Mouse (Mus musculus) left cerebral cortex, adult 9 months (tissue): ENCODE results near the gene Pbx1.
A peak's percentile ranks its signal among the peaks of the same experiment; 100 is the strongest.

Experiments used
- DNase-seq, 2 experiments: peaks; one replicate each; pipeline ENCODE4 v3.0.0; 2022; ENCODE audit warnings: low spot score in 2 of 2

Pbx1 gene

DNA sequence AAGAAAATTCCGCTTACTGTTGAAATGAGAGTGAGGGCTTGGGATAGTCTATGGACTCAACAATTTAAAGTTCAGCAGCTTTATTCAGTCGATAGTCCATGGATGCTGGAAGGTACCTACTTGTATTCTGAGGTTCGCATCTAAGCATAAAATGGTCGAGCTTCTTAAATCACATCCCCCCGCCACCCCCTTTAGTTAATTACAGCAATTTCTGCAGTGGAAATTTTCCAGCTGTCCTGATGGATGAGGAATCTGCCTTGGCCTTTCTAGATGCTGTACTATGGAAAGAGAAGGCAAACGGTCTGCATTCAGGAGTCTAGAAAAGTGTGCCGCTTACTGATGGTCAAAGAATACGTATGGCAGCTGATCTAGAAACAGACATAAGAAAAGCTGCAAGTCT is 262.3 kb downstream of the Pbx1 start:
- DNase-seq = no peak

DNA sequence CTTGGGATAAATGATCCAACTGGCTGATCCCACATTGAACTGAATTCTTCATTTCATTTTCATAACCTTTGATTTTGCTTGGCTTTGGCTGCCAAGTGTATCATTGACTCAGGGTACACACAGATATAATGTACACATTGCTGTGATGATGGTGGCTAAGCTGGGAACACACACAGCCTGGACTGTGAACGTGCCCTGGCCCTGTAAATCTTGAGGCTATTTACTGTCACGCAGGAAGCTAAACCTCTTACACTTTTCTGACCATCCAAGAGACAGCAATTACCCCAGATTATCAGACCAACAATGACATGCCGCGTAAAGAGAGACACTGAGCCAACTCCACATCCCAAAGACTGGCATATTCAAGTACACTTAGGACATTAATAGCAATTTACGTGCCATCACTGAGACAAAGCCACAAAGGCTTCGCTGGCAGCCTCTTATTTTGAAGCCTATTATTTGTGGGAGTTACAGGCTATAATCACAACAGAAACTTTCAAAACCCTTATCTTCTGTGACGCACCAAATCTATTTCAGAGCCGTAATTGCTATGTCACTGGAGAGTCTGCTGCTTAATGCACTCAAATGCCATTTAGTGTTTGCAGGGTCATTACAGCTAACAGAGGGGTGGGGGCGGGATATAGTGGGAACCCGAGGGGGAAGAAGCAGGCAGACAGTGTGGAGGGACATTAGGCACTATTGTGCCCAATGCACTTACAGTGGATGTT is 262.9 kb downstream of the Pbx1 start:
- DNase-seq = peak in 1 of 2 experiments; percentile 64

- no peak for DNase-seq
Measured at GRCm38 (mm10) chr1:168167781-168168180, 264.3 kb downstream of the Pbx1 start.

DNA sequence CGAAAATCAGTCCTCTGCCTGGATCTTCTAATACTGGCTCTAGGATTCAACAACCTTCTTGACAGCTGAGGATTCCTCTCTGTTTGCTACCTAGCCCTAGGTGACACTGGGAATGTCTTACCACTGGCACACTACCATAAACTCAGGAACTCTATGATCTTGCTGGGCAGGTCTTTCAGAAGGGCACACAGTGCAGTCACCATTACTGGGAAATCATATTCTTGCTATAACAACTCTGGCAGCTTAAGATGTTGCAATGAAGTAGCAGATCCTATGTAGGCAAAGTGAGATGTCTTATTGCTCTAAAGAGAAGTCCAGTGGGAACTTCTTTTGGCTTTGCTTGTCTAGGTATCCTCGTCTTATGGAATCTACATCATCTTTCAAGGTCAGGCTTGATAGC is 265.2 kb downstream of the Pbx1 start:
- DNase-seq = no peak

- no peak for DNase-seq
Measured at GRCm38 (mm10) chr1:168164945-168165344, 267.1 kb downstream of the Pbx1 start.

DNA sequence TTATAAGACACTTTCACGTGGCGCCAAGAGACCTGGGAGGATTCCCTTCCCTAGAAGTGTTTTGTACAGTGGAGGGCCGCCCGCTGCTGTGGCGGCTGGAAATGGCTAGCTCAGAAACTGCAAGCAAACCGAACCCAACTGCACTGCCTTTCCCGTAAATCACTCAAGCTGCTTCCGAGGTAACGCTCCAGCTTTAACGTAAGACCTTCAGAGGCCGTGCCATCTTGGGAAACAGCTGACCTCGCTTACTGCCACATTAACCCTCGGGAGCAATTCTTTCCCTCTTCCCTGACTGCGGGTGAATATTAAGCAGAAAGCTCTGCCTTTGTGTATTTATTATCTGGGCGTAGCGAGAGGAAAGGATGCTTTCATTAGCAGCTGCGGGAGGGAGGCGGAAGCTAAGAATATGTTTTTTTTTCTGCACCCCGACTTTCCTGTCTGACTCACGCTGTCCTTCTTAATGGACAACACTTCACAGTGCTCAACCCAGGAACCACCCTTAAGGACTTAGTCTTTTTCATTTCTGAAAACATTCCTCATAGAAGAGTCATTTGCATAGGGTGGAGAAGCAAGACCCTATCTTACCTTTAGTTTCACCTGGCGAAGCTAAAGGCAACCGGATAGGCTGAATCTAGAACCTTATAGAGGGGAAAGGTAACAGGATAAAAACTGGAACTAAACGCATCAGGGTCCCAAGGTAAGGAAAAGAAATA is 268.4 kb downstream of the Pbx1 start:
- no peak for DNase-seq

GRCm38 (mm10) chr1:168139138-168139682 is 292.9 kb downstream of the Pbx1 start:
- DNase-seq = no peak

DNA sequence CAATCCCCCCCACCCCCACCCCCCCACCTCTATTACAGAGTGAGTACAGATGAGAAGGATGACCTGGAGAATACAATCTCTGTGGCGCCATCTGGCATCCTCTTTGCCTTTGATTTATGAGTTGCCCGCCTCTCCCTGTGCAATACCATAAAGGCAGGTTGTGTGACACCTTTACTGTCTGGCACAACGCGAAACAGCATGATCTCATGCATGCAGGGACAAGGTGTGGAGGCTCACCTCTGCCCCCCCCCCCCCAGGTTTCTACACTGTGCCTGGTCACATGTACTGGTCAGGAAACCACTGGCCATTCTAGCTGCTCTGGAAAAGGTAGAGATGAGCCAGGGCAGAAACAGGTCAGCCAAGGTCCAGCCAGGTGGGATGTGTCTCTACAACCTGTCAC is 293.4 kb downstream of the Pbx1 start:
- DNase-seq = no peak

DNA sequence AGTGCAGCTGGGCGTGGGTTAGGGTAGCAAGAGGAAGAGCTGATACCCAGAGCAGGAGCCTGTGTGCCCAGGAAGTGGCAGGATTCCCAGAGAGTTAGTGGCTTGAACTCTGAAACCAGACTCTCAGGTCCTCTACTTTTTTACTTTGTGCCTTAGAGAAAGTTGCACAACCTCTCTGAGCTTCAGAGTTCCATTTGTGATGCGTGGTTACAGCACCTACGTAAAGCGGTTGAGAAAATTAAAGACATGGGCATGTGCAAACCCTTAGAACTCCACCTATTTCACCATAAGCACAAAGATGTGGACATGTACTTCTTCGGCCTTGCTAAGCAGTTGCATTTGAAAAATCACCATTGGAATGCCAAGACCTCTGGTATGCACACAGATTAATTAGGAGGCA is 294.2 kb downstream of the Pbx1 start:
- DNase-seq = no peak

GRCm38 (mm10) chr1:168135545-168135944 is 296.5 kb downstream of the Pbx1 start:
- no peak for DNase-seq

DNA sequence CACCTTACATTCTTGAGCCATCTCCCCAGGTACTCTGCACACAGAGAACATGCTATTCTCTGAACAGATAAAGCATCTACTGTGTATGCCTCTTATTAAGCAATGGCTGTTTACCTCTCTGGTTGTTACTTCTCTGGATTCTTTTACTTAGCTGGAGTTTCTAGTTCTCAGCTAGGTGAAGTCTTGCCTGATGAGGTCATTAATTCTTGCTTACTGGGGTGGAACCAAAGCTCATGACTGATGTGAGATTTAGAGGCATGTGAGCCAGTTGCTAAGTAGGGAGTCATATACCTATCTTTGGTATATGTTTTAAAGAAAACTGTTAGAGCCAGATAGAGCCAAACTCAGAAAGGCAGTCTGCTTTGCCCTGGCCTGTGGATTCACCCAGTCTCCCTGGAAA is 298.4 kb downstream of the Pbx1 start:
- no peak for DNase-seq

- DNase-seq = no peak
Measured at GRCm38 (mm10) chr1:168128004-168128403, 304.1 kb downstream of the Pbx1 start.

DNA sequence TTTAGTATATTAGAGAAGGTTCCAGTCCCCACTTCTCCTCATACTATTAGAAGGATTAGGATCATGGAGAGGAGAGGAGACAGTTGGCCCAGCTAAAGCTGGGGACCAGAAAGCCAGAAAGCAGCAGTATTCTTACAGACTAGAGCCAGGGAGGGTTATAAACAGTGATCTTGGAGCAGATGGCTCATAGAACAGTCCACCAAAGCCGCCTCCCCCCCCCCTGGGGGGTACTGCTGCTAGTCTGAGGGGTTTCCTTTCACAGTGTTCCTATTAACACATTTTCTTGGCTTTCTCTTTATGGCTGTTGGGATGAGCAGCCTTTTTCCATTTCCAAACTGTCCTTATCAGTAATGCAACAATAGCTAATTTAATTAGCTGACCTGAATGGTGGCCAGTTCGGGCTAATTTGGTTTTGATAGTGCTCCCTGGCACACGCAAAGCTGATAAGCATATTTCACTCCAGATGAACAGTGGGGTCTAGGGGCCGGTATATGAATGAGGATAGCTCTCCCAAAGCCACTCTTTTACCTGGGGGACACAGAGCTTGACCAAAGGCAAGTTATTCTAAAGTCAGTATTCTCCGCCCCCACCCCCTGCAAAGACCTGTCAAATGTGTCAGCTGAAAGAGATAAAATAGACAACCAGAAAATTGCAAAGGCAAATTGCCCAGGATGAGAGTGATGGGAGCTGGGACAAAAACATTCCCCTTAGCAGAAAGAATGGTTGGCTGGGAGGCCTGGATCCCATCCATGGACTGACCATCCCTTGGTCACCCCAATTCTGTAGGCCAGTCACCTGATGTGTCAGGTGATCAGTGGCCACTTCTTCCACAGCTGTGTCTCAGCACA is 307.2 kb downstream of the Pbx1 start:
- DNase-seq = no peak

DNA sequence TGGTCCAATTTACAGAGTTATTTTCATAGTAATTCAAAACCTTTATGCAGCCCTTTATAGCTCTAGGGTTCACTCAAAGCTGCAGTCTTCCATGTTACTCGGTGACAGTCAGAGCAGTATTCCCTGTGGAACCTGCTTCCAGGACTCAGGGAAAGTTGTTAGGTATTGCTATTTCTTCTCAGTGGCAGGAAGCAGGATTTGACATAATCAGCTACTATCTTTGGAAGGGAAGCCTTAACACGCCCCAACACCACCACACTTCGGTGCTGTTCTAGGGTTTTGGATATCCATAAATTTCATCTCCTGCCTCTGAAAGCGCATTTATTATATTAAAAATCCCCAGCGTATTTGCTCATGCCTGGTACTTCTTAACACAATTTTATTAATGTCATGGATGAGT is 314.0 kb downstream of the Pbx1 start:
- DNase-seq = no peak

- DNase-seq = no peak
Measured at GRCm38 (mm10) chr1:168117367-168117766, 314.7 kb downstream of the Pbx1 start.

DNA sequence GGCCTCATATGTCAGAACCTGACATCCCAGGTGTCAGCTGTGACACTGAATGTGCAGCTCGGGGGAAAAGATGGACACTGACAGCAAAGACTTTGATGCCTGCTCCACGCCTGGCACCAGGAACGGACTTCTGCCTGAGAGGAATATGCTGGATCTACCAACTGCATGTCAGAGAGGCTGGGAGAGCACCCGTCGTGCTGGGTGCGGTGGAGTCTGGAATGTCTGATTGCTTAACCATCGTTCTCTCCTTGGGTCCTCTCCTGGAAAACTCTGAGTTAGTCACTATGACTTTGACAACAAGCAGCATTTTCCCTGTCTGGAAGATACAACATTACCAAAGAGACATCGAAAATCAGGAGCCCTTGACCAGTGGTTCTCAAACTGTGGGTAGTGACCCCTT is 322.3 kb downstream of the Pbx1 start:
- no peak for DNase-seq

DNA sequence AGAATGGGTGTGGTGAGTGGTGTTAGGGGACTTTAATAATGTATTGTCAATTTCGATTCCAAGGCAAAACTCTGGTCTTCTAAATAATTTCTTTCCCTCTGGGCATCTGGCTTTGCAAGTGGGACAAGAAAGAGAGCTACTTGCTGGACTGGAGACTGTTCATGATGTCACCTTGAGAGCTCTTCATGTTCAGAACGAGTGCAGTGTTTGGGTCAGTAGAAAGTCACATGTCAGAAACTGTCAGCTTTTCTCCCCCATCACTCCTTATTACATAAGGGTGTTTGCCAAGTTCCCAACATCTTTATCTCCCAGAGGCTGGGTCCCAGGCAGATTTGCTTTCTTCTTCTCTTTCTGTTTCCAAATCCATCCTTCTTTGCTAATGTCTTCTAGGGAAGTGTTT is 328.2 kb downstream of the Pbx1 start:
- DNase-seq = no peak

DNA sequence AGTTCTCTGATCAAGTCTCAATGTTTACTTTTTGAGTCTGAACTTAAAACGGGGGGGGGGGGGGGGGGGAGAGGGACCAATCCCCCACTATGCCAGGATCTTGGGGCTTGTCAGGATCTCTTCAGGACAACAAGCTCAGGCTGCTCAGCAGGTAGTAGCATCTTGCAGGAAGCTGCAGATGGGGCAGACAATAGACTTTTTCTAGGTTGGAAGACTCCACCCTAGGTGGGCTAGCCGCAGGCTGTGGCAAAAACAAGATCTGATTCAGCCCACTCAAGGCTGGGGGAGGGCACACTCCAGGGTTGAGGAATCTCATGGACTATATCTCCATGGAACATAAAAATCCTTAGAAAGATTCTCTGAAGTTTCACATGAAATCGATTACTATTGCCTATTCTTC is 330.6 kb downstream of the Pbx1 start:
- DNase-seq = no peak

GRCm38 (mm10) chr1:168098806-168099205 is 333.3 kb downstream of the Pbx1 start:
- DNase-seq = no peak

GRCm38 (mm10) chr1:168094671-168095070 is 337.4 kb downstream of the Pbx1 start:
- DNase-seq = no peak

DNA sequence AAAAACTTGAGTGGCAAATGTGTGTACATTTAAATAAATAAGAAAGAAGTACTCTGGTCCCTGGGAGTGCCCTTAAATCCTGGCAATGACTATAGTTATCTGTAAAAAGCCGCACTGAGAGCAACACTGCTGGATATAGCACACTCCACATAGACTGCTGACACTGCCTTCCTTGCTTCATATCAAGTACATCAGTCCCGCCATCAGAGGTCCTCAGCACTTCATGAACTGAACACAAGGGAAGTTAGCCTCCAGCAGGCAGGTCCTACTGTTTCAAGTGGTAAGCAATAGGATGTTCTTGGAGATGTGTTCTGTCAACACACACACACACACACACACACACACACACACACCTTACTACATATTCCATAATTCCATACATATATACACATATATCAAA is 339.0 kb downstream of the Pbx1 start:
- DNase-seq = peak; percentile 7 to 24

DNA sequence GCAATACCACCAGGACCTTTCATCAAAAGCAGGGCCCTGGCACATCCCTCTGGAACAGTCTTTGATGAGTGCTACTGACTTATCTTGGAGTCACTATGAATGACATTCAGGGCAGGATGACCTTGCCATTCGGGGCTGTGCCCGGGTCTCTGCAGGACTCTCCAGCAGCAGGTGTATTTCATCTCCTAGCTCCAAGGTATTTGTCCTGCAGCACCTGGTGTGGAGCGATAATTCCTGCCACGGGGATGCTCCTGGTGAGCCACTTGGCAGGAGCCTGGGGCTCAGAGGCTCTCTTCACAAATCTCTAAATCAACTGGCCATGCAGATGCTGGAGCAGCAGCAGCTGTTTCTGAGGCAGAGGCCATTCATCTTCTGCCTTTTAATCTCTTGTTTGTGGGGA is 340.4 kb downstream of the Pbx1 start:
- DNase-seq = no peak
